Mouse (Mus musculus) heart, adult 2 months (tissue): Measurements from ENCODE around the gene Irf6.

Experiments used
- CTCF ChIP-seq: fragments of 200-600 bp; IDR thresholded peaks from 2 replicates; pipeline ENCODE4 v1.8.1; 2022; ENCODE audit warnings: antibody characterized with exemption, mild to moderate bottlenecking, moderate library complexity
- POLR2A ChIP-seq: fragments of 200-500 bp; IDR thresholded peaks from 2 replicates; pipeline ENCODE4 v1.6.1; 2011; ENCODE audit warnings: mild to moderate bottlenecking, low read depth, low read length, control low read depth; ENCODE audit not compliant: insufficient read depth

GRCm38 (mm10) chr1:193195169-193195810 is 42.4 kb downstream of the Irf6 start:
- TF ChIP-seq CTCF = no peak
- no peak for TF ChIP-seq POLR2A
